Mouse (Mus musculus) adrenal gland (tissue): ENCODE results near the gene Olfr750.
"Not testable (repeated sequence)": the region's sequence is repeated elsewhere in the genome, so short reads cannot be mapped to it uniquely, and the experiment has no call there.

Experiments
- intact Hi-C: fragments of 180-260 bp; cut with DNase I; formaldehyde crosslinking; loops from one replicate; pipeline ENCODE4 v1.15.1; 2025
- long read RNA-seq, 2 experiments: library from polyadenylated mRNA; unstranded; transcript quantifications; one replicate each; pipeline ENCODE4 v2.0.0; 2020; ENCODE audit warnings: borderline replicate concordance in 1 of 2; ENCODE audit not compliant: insufficient replicate concordance in 1 of 2

Gene Olfr750
- long read RNA-seq, experiment 1 = 0 reads
- long read RNA-seq, experiment 2, partial matches to known transcripts = 0 of 1 reads
- long read RNA-seq, experiment 2, other reads (novel, unspliced or antisense) = 1 of 1 reads

DNA sequence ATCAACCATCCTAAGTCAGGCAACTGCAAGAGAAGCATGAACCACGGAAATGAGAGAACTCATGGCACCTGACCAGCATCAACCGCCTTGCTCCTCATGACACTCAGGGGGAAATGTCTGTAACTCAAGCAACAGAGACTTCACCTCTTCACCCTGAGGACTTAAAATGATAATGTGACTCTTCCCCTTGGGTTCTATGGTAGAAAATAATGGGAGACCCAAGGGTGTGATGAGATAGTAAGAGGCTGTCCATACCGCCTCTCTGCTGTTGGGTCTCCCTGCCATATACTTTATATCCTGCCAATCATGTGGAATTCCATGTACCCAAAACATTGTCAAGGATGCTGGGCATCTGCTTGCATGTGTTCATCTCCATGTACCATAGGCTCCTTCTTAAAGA is at the start of gene Olfr750:
Gene Olfr750, minus strand, starts transcription at position 101 of the 400 bp plus-strand sequence.
- intact Hi-C loops = no loop called here

DNA sequence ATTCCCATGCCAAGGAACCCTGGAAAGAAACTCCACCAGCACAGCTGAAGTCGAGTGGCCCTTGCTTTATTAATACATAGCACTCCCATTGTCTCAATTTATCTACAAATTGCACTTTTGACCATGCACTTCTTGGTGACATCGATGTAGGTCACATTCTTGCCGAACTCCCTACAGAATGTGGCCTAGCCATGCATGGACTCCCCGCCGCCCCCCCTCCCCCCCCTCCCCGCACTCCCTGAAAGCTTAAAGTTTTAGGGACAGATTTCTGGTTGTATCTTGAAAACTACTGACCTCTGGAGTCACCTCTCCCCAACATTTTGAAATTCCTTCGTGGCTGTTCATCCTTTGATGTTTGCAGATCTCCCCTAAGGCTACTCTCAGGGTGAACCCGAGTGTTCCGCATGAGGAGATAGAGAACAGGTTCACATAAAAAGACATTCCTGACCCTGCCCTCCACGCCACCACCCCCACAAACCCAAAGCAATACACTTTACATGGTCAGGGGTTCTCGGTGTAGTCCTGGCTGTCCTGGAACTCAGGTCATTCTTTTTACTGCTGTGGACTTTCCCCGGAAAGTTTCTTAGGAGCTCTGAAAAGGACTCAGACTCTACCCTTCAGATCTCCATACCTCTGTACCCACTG is 39.8 kb upstream of the Olfr750 start, which contains the start of gene Eddm3b:
Gene Eddm3b, plus strand, starts transcription at position 511 of the 645 bp plus-strand sequence.
- intact Hi-C loops = no loop called here

DNA sequence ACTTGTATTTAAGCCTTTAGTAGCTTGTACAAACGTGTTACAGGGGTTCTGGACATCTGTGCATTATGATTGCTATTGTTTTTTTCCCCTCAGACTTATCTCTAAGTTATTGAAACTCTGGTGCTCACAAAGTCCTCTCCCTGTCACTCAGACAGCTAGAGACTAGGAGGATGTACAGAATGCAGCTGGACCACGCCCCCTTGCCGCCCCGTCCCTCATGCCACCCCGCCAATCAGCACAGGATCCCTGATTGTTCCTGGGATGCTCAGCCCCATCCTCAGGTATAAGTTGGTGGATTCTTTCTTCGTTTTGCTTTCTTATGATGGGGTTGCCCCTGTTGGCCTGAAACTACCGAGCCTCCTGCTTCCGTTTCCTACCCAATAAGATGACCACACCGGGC is 39.2 kb upstream of the Olfr750 start:
- intact Hi-C loops = no loop called here

DNA sequence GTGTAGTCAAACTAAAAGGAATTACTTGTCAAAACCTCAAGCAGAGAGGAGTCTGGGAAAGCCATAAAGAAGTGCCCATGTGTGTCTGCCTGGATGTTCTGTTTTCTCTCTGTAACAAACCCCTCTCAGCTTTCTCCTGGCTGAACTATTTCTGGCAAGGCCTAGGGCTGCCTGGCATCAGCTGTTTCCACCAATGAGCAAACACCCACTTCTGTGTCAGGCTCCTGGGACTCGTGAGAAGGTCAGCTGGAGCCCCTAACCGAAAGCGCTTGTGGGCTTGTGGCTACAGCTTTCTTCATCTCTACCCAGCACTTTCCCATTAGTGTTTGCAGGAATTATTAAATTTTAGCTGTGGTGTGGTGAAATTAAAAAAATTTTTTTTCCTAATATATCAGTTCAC is 37.7 kb upstream of the Olfr750 start:
- intact Hi-C loops = no loop called here

GRCm38 (mm10) chr14:51106449-51106967 is 32.3 kb upstream of the Olfr750 start:
- intact Hi-C loops = loop anchor here (10.0 kb wide), 1 partner anchor 238 kb away; no protein-coding TSS in a partner anchor

DNA sequence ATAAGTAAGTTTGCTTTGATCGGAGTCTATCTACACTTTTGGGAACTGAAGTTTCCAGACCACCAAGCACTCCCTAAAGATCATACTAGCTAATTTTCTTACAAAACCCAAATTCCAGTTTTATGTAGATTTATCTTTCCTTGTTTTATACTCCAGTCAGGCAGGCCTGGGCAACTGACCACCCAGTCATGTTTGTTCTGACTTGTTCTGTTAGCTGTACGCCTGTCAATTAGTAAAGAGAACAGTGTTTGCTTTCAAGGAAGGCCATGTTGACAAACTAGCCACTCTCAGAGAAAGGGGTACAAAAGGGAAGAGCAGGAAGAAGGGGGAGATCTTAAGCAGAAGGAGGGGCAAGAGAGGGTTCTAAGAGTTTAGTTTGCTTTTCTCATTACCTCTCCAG is 30.1 kb upstream of the Olfr750 start:
- intact Hi-C loops = loop anchor here (5.0 to 10.0 kb wide), 4 partner anchors 68 to 240 kb away; no protein-coding TSS in a partner anchor

GRCm38 (mm10) chr14:51103217-51103616 is 29.0 kb upstream of the Olfr750 start:
- intact Hi-C loops = loop anchor here (5.0 to 10.0 kb wide), 4 partner anchors 69 to 242 kb away; no protein-coding TSS in a partner anchor

DNA sequence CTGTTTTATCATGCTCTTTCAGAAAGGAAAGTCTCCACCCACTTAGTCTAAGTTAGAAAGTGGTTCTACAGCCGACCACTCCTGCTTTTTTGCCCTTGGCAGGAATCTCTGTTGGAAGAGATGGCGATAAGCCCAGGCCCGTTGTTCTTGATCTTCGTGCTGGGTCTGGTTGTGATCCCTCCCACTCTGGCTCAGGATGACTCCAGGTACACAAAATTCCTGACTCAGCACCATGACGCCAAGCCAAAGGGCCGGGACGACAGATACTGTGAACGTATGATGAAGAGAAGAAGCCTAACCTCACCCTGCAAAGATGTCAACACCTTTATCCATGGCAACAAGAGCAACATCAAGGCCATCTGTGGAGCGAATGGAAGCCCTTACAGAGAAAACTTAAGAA is 27.0 kb upstream of the Olfr750 start:
- intact Hi-C loops = loop anchor here (5.0 to 10.0 kb wide), 4 partner anchors 71 to 244 kb away; no protein-coding TSS in a partner anchor

GRCm38 (mm10) chr14:51098921-51099320 is 24.7 kb upstream of the Olfr750 start:
- intact Hi-C loops = no loop called here

DNA sequence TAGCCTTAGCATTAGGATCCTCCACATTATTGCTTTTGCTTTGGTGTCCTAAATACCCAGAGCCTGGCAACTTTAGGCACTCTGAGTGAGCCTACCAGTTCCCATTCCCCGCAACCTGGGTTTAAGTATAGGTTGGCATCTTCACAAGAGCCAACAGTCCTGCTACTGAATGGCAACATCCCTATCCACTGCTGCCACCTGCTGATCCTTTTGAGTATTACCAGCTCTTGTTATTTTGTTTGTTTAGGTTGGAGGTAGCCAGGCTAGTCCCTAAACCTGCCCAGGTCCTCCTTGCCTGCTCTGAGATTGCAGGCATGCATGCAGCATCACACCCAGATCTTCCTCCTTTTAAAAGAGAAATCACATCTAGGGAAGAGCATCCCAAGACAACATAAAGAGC is 24.1 kb upstream of the Olfr750 start:
- intact Hi-C loops = not testable (repeated sequence)

DNA sequence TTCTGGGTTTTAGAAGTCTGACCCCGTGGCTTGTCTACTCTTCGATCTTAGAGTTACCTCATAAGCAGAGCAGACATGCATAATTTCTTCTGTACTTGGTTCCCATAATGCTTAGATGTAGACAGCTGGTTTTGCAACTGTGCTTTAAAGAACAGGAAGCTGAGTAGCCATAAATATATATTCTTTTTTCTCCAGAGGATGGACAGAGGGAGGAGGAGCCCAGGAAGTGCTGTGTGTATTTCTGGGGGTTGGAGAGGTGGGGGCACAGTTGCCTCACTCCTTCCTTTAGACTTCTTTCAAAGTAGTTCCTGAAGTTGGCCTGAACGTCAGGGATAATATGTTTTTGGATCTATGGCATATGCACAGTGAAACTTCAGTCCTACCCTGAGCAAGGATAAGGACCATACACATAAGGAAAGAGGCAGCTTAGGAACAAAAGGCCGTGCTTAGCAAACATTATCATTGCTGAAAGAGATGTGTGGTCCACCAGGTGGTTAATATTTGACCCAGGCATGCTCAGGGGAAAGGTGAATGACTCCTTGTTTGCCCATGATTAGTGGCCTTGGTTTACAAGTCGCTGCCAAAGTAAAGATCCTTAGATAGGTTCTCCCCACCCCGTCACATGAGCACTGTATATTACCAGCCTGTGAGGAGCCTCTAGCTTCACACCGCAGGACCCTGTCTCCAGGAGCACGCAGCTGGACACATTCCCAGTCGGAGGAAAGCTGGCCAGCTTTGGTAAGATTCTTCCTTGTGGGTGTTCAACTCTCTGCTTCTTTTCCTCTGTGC is 21.7 kb upstream of the Olfr750 start:
- intact Hi-C loops = no loop called here

GRCm38 (mm10) chr14:51094921-51095320 is 20.7 kb upstream of the Olfr750 start:
- intact Hi-C loops = no loop called here

DNA sequence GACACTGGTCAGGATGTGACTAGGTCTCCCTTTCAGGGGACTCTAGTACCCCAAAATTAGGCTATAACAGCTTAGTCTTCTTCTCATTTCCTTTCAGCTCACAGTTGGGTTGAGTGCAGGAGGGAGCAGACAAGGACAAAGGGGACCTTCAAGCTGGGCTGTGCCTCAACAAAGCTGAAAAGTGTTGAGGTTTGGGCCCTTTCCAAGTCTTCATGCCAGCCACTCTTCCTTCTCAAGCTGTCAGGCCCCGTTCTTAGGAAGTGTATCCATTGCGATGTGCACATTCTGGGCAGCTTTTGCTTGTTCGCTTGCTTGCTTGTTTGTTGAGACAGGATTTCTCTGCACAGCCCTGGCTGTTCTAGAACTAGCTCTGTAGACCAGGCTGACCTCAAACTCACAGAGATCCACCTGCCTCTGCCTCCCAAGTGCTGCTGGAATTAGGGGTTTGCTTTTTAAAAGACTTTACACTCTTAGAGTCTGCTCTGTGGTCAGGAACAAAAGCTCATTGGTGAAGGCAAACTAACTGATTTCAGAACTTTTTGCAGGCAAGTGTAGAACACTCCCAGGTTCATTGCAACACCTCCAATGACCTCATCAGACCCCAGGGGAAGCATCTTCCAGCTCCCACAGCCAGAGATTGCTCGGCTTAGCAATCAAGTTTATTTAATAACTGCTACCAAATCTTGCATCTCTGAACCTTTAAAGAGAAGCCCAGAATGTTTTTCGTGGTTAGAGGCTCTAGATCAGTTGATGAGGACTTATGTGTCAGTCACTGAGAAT is 20.1 kb upstream of the Olfr750 start:
- intact Hi-C loops = no loop called here

GRCm38 (mm10) chr14:51093496-51093895 is 19.3 kb upstream of the Olfr750 start:
- intact Hi-C loops = no loop called here

DNA sequence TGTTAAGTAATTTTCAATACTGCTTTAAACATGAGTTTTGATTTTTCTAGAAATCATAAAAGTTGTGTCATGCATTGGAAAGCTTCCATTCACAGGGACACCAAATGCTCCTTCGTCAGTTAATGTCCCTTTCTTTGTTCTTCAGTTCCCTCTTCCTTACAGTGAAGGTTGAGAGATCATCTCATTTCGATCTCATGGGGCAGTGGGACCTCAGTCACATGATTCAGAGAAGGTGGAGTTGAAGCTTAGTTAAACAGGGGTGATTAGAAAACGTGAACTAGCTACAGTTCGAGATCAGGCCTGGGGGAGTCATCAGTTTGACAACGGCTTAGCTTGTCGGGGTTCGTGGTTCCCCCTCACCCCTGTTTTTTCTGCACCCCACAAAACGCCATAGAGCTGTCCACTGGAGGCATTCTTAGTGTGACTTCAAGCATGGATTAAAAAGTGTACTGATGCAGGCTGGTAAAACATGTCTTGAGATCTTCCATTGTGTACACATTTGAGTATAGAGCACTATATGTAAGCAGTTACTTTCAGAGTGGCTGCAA is 17.9 kb upstream of the Olfr750 start:
- intact Hi-C loops = no loop called here

DNA sequence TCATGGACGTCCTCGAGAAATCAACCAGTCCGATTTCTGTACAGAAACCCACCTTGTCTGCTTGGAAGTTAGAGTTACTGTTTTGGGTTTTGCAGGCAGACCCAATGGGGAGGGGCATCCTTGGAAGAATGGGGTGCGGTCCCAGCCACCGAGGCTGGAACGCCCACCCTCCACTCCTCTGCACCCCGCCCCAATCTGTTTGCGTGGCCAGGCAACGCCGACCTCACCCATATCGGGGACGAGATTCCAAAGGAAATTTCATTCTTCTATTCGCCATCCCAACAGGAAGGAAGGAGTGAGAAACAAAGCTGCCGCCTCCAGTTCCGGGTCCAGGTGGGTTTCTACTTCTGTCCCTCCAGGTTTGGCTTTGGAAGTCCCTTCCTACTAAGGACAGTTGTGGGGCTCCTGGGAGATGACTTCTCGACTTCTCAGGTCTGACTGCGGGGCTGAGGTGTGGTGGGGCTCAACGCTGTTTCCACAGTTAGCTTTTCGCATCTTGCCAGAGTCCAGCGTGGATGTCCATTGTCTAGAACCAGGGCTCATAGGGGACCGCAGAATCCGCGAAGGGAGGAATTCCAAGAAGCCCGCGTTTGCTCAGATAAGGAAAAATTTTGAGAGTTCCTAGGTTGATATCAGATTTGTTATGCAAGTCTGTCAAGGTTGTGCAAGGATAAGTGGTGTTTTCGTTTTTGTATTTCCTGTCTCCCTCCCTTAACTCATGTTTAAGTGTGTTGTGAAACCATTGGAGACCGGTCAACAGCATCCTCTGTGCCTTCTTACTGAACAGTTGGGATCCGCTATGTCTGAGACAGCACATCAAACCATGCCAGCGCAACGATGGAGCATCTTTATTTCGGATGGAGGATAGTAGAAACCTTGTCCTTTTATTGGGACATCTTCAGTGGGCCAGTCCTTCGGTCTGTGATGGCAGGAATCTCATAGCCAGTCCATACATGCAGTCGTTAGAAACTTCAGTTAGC is 17.0 kb upstream of the Olfr750 start, which contains the start of the genes Rnase4 and Ang:
Gene Rnase4, plus strand, starts transcription at position 157 of the 980 bp plus-strand sequence.
Gene Ang, plus strand, starts transcription at position 230 of the 980 bp plus-strand sequence.
- intact Hi-C loops = no loop called here

DNA sequence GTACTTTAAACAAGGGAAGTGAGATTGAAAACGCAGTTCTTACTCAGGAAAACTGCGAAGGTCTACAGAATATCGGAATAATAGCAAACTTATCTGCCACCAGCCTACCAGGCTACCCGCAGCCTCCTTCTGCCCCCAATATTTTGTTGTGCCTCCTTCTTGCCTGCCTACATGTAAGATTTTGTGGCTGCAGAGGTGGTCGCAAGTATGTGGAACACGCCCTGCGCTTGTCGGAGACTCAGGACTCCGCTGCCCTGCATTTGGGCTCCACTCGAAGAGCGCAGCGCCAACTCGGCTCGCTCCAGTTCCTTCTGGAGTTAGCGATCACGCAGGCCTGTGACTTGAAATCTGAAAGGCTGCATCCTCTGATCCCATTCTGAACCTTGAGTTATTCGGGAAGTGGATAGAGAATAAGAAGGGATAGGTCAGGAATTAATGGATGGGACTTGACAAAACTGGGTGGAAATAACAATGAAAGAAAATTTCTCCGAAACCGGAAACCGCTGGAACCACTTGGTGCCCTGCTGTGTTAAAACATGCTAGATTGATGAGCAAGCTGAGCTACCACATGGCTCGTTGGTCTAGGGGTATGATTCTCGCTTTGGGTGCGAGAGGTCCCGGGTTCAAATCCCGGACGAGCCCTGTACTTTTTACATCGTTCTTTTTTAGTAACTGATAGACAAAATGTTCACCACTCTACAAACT is 16.0 kb upstream of the Olfr750 start:
- intact Hi-C loops = no loop called here

DNA sequence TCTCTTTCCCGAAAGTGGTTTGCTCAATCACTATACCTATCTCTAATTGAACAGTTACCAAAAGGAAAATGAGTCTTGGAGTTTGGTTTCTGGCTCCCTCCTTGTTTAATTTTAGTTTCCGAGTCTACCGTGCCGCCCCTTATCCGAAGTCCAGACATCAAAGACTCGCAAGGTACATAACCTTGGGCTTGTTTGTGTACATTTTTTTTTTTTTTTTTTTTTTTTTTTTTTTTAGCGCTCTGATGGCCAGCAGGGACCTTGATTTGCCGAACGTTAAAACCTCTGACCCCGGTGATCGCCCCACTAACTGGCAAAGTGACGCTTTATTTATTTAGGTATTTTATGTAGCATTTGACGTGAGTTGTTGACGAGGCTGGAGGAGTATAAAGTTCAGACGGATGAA is 15.4 kb upstream of the Olfr750 start:
- intact Hi-C loops = loop anchor here (1.0 to 5.0 kb wide), 2 partner anchors 25 to 282 kb away; partner anchors contain the start of genes Ccnb1ip1 and Parp2
